Mouse (Mus musculus) granulocyte monocyte progenitor cell, adult 5-6 weeks (primary cell): ENCODE data around the gene Dnaja1. TPM values are rescaled to one million over a fixed set of nuclear protein-coding genes. Genes with fewer than 3 reads are reported as not detected.

ENCODE experiments used
- ATAC-seq: replicated peaks from 2 replicates; pipeline ENCODE4 v1.8.0; 2016; ENCODE audit warnings: mild to moderate bottlenecking, moderate TSS enrichment, inconsistent platforms; ENCODE audit not compliant: poor library complexity, severe bottlenecking
- total RNA-seq, 2 experiments: library from RNA; stranded (forward) in 1 of 2; stranded (reverse) in 1 of 2; fragments of 200-712, 200-1000 nt in 1 of 2; fragments of >200 nt in 1 of 2; fragmentation: Nextera tagmentation in 1 of 2; gene quantifications; 2 replicates each; pipeline ENCODE4 v1.2.3; 2014 to 2017

The Dnaja1 gene
- total RNA-seq, 2 experiments from 2014 or later: 128 to 392 TPM

DNA sequence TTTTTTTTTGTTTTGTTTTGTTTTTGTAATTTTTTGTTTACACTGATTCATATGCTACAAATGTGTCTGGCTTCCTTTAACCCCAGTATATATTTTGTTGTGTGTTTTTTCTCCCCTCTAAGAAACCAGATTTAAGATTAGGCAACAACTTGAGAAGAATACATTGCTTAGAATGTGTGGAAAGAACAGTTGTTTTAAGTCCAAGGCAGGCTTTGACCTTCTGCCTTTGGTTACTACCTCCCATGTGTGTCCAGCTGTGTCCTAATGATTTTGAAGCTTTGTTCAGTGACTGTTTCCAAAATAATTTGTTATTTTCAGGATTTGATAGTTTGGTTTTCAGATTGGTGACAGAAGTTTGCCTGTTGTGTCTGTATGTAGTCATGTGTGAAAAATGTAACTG, 9.3 kb downstream of the Dnaja1 start:
- no peak for ATAC-seq

GRCm38 (mm10) chr4:40735351-40735750, 13.4 kb downstream of the Dnaja1 start:
- 0 out of 2 replicates have a peak, but pooled peaks have one; percentile 22 for ATAC-seq

- ATAC-seq: peak; percentile 55
Measured at GRCm38 (mm10) chr4:40757157-40757779, 35.3 kb downstream of the Dnaja1 start.

GRCm38 (mm10) chr4:40757780-40758420, 36.0 kb downstream of the Dnaja1 start, which contains the start of gene Smu1:
Smu1 (minus strand) TSS chr4:40757923.
- ATAC-seq: peak; percentile 97

DNA sequence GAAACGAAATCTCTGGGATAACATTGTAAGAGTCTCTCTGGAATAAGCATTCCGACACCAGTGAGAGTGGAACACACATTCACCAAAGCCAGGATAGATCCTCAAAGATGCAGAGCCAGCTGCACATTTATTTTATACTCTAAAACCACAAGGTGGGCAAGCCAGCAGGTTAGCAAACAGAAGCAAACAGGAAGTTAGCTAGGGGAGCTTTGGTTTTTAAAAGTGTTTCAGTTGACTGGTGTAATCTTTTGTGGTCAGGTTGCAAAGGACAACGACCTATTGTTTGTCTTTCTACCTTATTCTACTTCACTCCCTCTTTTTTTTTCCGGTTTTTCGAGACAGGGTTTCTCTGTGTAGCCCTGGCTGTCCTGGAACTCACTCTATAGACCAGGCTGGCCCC, 37.9 kb downstream of the Dnaja1 start:
- peak; percentile 29 for ATAC-seq

DNA sequence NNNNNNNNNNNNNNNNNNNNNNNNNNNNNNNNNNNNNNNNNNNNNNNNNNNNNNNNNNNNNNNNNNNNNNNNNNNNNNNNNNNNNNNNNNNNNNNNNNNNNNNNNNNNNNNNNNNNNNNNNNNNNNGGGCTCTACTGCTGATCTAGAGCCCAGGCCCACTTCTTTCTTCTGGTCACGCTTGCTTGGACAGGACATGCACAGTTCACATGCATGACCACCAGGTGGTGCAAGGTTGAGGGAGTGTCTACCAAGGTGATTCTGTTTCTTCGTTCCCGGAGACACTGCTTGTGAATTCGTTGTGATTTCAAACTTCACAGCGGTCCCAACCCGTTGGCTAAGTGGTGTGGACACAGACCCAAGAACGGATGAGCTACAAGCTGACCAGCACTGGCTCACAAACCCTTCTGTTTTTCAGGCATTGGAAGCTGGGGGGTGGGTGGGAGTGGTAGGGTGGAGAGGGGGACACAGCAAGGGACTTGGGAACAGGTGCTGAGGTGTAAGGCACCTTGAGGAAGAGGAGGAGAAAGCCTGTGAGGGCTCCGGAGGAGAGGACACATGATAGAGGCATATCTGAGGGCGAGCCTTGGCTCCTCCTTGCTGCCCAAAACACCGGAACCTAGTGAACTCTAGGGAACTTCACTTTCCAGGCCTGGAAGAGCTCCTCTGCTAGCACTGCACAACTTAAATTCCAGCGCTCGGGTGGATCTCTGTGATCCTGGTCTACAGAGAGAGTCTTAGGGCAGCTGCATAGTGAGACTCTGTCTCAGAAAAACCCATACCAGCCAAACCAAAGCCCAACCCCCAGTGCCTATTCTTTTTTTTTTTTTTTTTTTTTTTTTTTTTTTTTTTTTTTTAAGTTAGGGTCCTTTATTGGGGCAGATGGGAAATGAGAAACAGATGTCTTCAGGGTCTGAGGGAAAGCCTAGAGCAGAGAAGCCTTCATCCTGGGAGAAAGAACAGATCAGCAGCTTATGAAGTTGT, 52.6 kb downstream of the Dnaja1 start:
- ATAC-seq: peak; percentile 62

DNA sequence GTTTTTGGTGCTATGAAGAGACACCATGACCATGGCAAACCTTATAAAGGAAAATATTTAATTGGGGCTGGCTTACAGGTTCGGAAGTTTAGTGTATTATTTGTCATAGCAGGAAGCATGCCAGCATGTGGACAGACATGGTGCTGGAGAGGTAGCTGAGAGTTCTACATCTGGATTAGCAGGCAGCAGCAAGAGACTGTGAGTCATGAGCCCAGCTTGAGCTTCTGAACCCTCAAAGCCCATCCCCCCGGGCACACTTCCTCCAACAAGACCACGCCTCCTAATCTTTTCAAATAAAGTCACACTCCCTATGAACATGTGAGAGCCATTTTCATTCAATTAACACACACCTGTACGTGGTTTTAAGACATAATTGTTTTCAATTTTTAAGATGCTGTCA, 54.5 kb downstream of the Dnaja1 start:
- peak; percentile 28 for ATAC-seq

GRCm38 (mm10) chr4:40777116-40777515, 55.2 kb downstream of the Dnaja1 start:
- peak; percentile 6; the same call in 1 of the 2 replicates for ATAC-seq

GRCm38 (mm10) chr4:40778656-40779055, 56.7 kb downstream of the Dnaja1 start:
- no peak for ATAC-seq

DNA sequence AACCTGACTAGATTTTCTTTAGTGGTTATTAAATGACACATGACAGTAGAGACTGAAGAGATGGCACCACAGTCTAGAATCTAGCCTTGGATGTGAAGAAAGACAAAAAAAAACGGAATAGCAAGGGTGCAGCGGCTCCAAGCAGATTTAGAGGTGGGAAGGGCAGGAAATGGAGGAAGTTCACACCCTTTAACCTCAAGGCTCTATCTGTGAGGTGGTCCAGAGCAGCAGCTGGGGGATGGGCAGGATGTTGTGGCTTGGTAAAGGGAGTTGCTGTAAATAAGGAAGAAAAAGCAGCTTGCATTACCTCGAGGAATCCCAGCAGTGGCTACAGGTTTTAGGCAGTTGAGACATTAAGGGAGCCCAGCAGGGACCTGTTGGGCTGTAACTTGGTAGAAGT, 59.2 kb downstream of the Dnaja1 start:
- peak; percentile 76 for ATAC-seq

DNA sequence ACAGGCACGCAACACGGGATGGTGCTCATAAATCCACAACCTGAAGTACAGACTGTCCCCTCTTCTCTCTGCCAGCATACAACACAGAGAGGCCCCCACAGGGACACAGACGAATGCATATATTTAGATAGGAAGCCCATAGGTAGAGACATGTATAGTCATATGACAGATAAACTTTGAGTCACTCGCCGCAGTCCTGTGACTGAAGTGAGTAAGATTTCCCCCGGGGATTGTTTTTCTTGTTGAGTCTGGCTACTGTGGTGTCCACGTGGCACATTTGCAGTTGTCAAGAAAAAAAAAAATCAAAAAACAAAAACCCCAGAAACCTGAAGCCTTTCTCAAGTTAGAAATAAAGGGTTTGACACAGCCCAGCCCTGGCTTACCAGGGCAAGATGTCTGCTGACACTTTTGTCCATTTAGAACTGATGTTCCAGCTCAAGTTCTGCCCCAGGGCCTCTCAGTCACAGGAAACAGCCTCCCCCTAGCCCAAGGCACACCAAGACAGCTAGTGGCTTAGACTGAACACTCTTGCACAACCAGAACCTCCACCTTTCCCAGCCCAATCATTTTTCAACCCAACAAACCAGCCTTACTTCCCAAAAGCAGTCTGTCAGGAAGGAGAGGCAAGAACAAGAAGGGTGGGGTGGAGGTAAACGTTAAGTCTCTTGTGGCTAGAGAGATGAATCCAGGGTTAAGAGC, 60.0 kb downstream of the Dnaja1 start:
- ATAC-seq: peak; percentile 59

DNA sequence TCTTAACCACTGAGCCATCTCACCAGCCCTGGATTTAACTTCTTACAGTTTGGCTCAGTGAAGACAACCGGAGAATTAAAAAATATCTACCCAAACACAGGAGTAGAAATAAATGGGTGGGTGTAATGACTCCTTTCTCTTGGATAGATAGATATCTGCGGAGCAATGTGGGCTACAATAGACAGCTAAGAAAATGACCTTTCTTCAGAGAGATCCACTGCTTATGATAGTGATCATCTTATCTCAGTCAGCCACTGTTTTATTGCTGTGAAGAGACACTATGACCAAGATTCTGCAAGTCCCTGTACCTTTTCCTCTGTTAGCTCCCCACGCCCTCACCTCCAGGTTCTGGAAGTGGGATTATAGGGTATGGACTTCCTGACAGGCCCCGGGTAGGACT, 61.1 kb downstream of the Dnaja1 start:
- ATAC-seq: no peak

- peak; percentile 34 for ATAC-seq
Measured at GRCm38 (mm10) chr4:40784556-40785169, 62.7 kb downstream of the Dnaja1 start.

GRCm38 (mm10) chr4:40785620-40786166, 63.7 kb downstream of the Dnaja1 start:
- no peak for ATAC-seq

DNA sequence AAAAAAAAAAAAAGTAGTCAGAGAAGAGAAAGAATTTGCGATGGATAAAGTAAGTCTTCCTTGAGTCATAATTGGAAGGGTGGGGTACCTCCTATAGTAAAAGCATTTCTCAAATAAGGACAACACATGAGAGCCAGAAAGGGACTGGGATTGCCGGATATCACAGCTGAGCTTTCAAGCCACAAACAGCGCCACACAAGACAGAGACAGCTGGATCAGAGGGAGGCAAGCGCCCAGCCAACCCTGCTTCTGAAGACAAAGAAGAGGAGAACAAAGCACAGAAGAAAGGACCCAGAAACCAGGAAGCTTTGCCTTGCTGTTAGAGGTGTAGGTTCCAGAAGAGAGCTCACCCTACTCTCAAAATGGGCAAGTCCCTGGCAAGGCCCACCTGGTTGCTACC, 64.6 kb downstream of the Dnaja1 start:
- ATAC-seq: no peak

Other genes with a start within 250 kb of the Dnaja1 start
- 1.8 and 2.7 TPM in 2 replicates for gene Tmem215, start 250.0 kb upstream of the Dnaja1 start, total RNA-seq (2014; fragmentation: Nextera tagmentation)
- gene Tmem215, start 250.0 kb upstream of the Dnaja1 start, total RNA-seq (2017): 0.41 and 0.78 TPM in 2 replicates
- gene Aptx, start 19.0 kb upstream of the Dnaja1 start, total RNA-seq (2014; fragmentation: Nextera tagmentation): 12.7 and 18.9 TPM in 2 replicates
- gene Aptx, start 19.0 kb upstream of the Dnaja1 start, total RNA-seq (2017): 12.2 and 19.9 TPM in 2 replicates
- gene Smu1, start 35.8 kb downstream of the Dnaja1 start, total RNA-seq (2014; fragmentation: Nextera tagmentation): 79.7 and 86.6 TPM in 2 replicates
- gene Smu1, start 35.8 kb downstream of the Dnaja1 start, total RNA-seq (2017): 136 and 154 TPM in 2 replicates
- 74.8 and 78.1 TPM in 2 replicates for gene B4galt1, start 131.9 kb downstream of the Dnaja1 start, total RNA-seq (2014; fragmentation: Nextera tagmentation)
- 45.0 and 45.5 TPM in 2 replicates for gene B4galt1, start 131.9 kb downstream of the Dnaja1 start, total RNA-seq (2017)
- gene Spink4, start 197.9 kb downstream of the Dnaja1 start, total RNA-seq (2014; fragmentation: Nextera tagmentation): not detected in 2 replicates
- gene Spink4, start 197.9 kb downstream of the Dnaja1 start, total RNA-seq (2017): not detected in 2 replicates
- gene Bag1, start 226.1 kb downstream of the Dnaja1 start, total RNA-seq (2014; fragmentation: Nextera tagmentation): 135 and 146 TPM in 2 replicates
- 325 and 367 TPM in 2 replicates for gene Bag1, start 226.1 kb downstream of the Dnaja1 start, total RNA-seq (2017)
- 29.9 and 35.6 TPM in 2 replicates for gene Chmp5, start 226.3 kb downstream of the Dnaja1 start, total RNA-seq (2014; fragmentation: Nextera tagmentation)
- 57.8 and 87.8 TPM in 2 replicates for gene Chmp5, start 226.3 kb downstream of the Dnaja1 start, total RNA-seq (2017)
- gene Nfx1, start 248.8 kb downstream of the Dnaja1 start, total RNA-seq (2014; fragmentation: Nextera tagmentation): 60.0 and 67.3 TPM in 2 replicates
- gene Nfx1, start 248.8 kb downstream of the Dnaja1 start, total RNA-seq (2017): 63.7 and 66.7 TPM in 2 replicates